Mouse (Mus musculus): ENCODE measurements at regions not wholly inside any gene's neighbourhood (a gene's known extent, or its start where the extent isn't known, plus 50 kb on each side); places are given as distances from the start of the nearest gene placed in this dataset.

- DNase-seq (ENCODE audit: low read depth, low spot score), result no peak
Observed at GRCm38 (mm10) chr10:39250039-39250438, 86.4 kb upstream of the Ccn6 start.

- no peak for DNase-seq (ENCODE audit: low read depth, low spot score)
Observed at GRCm38 (mm10) chr10:39248486-39248885, 84.9 kb upstream of the Ccn6 start.

- no peak for DNase-seq (ENCODE audit: low read depth, low spot score)
Observed at GRCm38 (mm10) chr10:39246984-39247383, 83.4 kb upstream of the Ccn6 start.

- DNase-seq (ENCODE audit: low read depth, low spot score), result no peak
Observed at GRCm38 (mm10) chr10:39245141-39245540, 81.5 kb upstream of the Ccn6 start.

- no peak for DNase-seq (ENCODE audit: low read depth, low spot score)
Observed at GRCm38 (mm10) chr10:39244061-39244460, 80.5 kb upstream of the Ccn6 start.

GRCm38 (mm10) chr10:39242398-39242797 is 78.8 kb upstream of the Ccn6 start:
- no peak for DNase-seq (ENCODE audit: low read depth, low spot score)

GRCm38 (mm10) chr10:39241922-39242321 is 78.3 kb upstream of the Ccn6 start:
- DNase-seq (ENCODE audit: low read depth, low spot score), result no peak

GRCm38 (mm10) chr10:39241486-39241885 is 77.9 kb upstream of the Ccn6 start:
- DNase-seq (ENCODE audit: low read depth, low spot score), result no peak

GRCm38 (mm10) chr10:39240966-39241365 is 77.4 kb upstream of the Ccn6 start:
- no peak for DNase-seq (ENCODE audit: low read depth, low spot score)

- DNase-seq (ENCODE audit: low read depth, low spot score), result no peak
Observed at GRCm38 (mm10) chr10:39240178-39240791, 76.7 kb upstream of the Ccn6 start.

GRCm38 (mm10) chr10:39239498-39240177 is 76.0 kb upstream of the Ccn6 start:
- peak; percentile 89 for DNase-seq (ENCODE audit: low read depth, low spot score)

GRCm38 (mm10) chr10:39238596-39238995 is 75.0 kb upstream of the Ccn6 start:
- DNase-seq (ENCODE audit: low read depth, low spot score), result no peak

- DNase-seq (ENCODE audit: low read depth, low spot score), result no peak
Observed at GRCm38 (mm10) chr10:39237549-39237948, 74.0 kb upstream of the Ccn6 start.

- no peak for DNase-seq (ENCODE audit: low read depth, low spot score)
Observed at GRCm38 (mm10) chr10:39233926-39234450, 70.4 kb upstream of the Ccn6 start.

GRCm38 (mm10) chr10:39233191-39233590 is 69.6 kb upstream of the Ccn6 start:
- DNase-seq (ENCODE audit: low read depth, low spot score), result no peak

- DNase-seq (ENCODE audit: low read depth, low spot score), result no peak
Observed at GRCm38 (mm10) chr10:39230634-39231410, 67.2 kb upstream of the Ccn6 start.

- DNase-seq (ENCODE audit: low read depth, low spot score), result no peak
Observed at GRCm38 (mm10) chr10:39229233-39229632, 65.6 kb upstream of the Ccn6 start.

- no peak for DNase-seq (ENCODE audit: low read depth, low spot score)
Observed at GRCm38 (mm10) chr10:39228027-39228426, 64.4 kb upstream of the Ccn6 start.

GRCm38 (mm10) chr10:39227499-39227942 is 63.9 kb upstream of the Ccn6 start:
- no peak for DNase-seq (ENCODE audit: low read depth, low spot score)

GRCm38 (mm10) chr10:39226518-39226917 is 62.9 kb upstream of the Ccn6 start:
- DNase-seq (ENCODE audit: low read depth, low spot score), result no peak

- no peak for DNase-seq (ENCODE audit: low read depth, low spot score)
Observed at GRCm38 (mm10) chr10:39224449-39225094, 61.0 kb upstream of the Ccn6 start.

GRCm38 (mm10) chr10:39221028-39221427 is 57.4 kb upstream of the Ccn6 start:
- DNase-seq (ENCODE audit: low read depth, low spot score), result no peak

All from brain, adult 2 months (tissue).